Mouse (Mus musculus): ENCODE results near the gene Grm7.

The Grm7 gene

DNA sequence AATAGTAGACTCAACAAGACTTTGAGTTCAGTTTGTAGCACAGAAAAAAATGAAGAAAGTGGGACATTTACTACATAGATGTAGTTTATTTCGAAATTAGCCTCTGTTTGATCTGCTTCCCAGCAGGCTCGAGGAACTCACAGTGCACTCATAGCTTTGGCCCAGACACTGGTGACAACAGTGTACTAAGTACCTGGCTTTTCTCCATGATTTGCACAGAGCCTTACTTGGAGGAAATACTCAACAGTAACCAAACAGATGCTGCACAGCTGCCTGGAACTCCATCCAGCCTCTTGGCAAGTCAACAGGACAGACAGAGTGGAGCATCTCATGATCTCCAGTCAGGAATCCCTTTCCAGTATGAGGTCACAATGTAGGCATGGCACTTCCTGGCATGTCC lies 939.5 kb downstream of the Grm7 start:
- DNase-seq = peak; percentile 88

DNA sequence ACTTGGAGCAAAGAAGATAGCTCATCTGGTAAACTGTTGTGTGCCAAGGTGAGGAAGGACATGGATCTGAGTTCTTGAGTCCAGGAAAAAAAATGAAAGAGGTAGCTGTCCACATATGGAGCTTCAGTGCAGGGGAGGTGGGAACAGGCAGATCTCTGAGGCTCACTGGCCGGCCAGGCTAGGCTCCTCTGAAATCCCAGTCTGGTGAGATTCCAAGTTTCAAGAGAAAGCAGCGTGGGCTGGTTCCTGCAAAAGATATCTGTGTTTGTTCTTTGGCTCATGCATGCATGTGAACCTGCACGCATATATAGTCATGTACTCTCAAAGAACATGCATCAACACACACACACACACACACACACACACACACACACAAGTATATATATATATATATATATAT lies 942.2 kb downstream of the Grm7 start:
- no peak for DNase-seq

DNA sequence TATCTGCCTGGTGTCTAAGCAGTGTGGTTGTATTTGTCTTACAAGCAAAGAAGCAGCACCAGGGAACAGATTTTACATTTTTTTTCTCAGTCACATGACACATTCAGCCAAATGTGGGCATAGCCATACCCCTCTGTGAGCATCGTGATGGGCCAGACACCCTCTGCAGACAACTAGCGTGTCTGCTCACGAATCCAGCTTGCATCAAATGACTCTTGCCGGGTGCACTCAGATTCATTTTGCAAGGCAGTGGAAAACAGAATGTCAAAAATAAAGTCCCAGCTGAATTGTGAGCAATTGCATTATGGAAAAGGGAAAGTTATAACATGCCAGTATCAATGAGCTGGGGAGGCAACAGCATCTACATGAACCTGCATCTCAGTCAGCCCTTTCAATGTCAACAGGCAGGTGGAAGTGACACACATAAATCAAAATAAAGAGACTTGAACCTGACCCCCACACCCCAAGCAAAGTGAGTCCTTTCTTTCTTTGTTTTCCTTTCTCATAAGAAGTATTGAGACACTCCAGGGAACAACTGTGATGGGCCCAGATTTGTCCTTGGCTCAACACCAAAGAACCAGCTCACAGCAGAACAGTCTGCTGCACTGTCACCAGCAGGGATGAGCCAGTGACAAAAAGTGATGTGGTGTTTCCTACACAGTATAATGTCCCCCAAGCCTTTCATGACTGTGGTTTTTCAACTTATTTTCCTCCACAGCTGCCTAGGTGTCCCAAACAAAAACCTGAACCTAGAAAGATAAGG lies 956.7 kb downstream of the Grm7 start:
- peak; percentile 11 for DNase-seq

DNA sequence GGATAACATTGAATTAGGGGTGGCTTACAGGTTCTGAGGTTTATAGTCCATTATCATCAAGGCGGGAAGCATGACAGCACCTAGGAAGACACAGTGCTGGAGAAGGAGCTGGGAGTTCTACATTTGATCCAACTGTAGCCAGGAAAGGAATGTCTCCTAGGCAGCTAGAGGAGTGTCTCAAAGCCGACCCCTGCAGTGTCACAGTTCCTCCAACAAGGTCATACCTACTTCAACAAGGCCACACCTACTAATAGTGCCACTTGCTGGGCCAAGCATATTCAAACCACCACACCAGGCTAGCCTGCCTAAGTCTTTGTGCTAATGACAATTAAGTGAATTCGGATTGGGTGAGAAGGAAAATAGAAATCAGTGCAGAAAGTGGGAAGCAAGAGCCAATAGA lies 965.0 kb downstream of the Grm7 start:
- no peak for DNase-seq

DNA sequence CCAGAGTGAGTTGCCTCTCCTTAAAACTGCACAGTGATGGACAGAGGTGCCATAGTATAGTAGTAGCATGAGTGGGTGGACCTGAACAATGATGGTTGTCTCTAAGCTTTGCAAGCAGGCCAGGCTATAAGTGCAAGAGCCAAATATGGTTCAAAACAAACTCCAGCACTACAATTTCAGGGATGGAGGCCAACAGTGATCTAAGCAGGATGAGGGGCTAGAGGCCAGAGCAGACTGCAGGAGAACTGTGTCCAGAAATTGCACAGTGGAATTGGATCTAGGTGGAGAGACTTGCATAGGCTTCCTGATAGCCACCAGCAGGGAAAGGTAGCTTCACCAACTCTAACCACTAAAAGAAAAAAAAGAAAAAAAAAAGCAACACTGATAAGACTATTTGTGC lies 968.5 kb downstream of the Grm7 start:
- peak; percentile 59 for DNase-seq
